Mouse (Mus musculus) layer of hippocampus, postnatal 14 days (tissue): ENCODE results near the gene Dbx2. TPM values are rescaled to one million over a fixed set of nuclear protein-coding genes. Genes with fewer than 3 reads are reported as not detected.

Experiments
- DNase-seq, 2 experiments: peaks; one replicate each; pipeline ENCODE4 v3.0.0; 2021 to 2022; ENCODE audit warnings: low spot score in 2 of 2, mixed read lengths in 1 of 2
- total RNA-seq, 2 experiments: library from RNA; stranded (reverse); gene quantifications; 2 replicates each; pipeline ENCODE4 v1.2.3; 2021

Gene Dbx2
- total RNA-seq, 2 experiments from 2014 or later = 30.2 TPM

GRCm38 (mm10) chr15:95639115-95639828, 16.5 kb downstream of the Dbx2 start:
- DNase-seq = no peak

- no peak for DNase-seq
These were observed 31.4 kb downstream of the Dbx2 start for GRCm38 (mm10) chr15:95624396-95624795.

- DNase-seq = no peak
These were observed 33.0 kb downstream of the Dbx2 start for GRCm38 (mm10) chr15:95622797-95623196.

GRCm38 (mm10) chr15:95612600-95612999, 43.2 kb downstream of the Dbx2 start:
- no peak for DNase-seq

- DNase-seq = no peak
These were observed 54.6 kb downstream of the Dbx2 start for GRCm38 (mm10) chr15:95601179-95601578.

GRCm38 (mm10) chr15:95598630-95599029, 57.1 kb downstream of the Dbx2 start:
- peak in 1 of 2 experiments; percentile 45 for DNase-seq

- no peak for DNase-seq
These were observed 68.9 kb downstream of the Dbx2 start for GRCm38 (mm10) chr15:95586906-95587305.

- DNase-seq = no peak
These were observed 70.9 kb downstream of the Dbx2 start for GRCm38 (mm10) chr15:95584891-95585290.

GRCm38 (mm10) chr15:95574661-95575060, 81.1 kb downstream of the Dbx2 start:
- DNase-seq = peak; percentile 54 to 87

Other genes starting within 250 kb of the Dbx2 start
- gene Nell2, start 127.4 kb downstream of the Dbx2 start, total RNA-seq = 100 to 1,000 TPM; 841 to 860 TPM
- gene Ano6, start 134.9 kb upstream of the Dbx2 start, total RNA-seq = 10 to 100 TPM; 22.5 to 29.5 TPM